Mouse (Mus musculus): Measurements from ENCODE around the gene Unc5a.

DNA sequence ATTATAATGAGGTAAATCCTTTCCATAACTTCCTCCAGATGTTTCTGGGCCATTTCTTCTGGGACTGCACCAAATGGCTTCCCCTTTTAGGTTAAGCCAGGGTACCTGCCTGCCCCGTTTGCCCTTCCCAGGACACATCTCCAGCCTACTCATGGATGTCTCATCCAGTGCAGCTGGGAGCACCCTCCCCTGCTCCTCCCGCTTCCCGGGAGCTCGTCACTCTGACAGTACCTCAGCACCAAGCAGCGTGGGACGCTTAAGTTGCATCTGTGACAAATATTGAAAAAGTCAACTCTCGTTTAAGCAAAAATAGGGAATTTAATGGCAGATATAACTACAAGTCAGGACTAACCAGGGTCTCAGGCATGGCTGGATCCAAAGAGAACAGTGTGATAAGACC, 8.1 kb downstream of the Unc5a start:
- TF ChIP-seq CTCF (IDR thresholded peaks at IDR 0.05; ENCODE audit: borderline replicate concordance, insufficient read depth, low read depth, low read length), result no peak
- no peak for TF ChIP-seq POLR2A (IDR thresholded peaks at IDR 0.05; ENCODE audit: borderline replicate concordance, insufficient read depth, low read length)
